Mouse (Mus musculus) right cerebral cortex, postnatal 10 days (tissue): ENCODE measurements around the gene Ank3.

Source experiments
- DNase-seq, 2 experiments: peaks; one replicate each; pipeline ENCODE4 v3.0.0; 2021; ENCODE audit warnings: low spot score in 2 of 2

The Ank3 gene

DNA sequence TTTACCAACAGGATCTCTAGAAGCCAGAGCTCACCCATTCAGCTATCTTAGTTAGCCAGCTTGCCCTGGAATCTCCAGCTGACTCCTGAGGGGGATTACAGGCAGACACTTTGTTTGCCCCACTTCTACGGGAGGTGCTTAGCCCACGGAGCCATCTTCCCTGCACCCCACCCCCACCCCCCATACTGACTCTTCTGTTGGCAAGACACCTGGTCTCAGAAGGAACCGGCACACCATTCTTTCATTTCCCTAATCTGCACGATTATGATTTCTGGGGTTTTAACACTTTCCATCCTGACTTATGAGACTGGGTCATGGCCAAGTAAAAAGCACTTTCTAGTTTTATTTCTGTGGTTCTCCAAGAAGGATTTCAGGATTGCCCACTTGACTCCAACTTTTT, 268.9 kb downstream of the Ank3 start:
- DNase-seq: no peak

DNA sequence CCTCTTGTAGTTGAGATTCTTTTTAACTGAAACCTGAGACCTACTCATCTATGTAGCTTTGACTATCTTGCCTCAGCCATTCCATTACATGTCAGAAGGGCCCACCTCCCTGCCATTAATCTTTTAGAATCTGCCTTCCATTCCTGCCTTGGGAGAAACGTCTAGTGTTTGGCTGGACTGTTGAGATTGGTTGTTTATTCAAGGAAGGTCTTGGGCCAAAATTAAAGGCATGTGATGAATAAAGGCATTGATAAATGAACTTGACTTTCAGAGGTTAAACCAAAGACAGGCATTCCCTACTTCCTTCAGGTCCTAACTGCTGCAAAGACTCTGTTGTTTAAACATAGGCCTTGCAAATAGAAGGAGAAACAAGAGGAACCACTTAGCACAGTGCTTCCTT, 271.9 kb downstream of the Ank3 start:
- no peak for DNase-seq

DNA sequence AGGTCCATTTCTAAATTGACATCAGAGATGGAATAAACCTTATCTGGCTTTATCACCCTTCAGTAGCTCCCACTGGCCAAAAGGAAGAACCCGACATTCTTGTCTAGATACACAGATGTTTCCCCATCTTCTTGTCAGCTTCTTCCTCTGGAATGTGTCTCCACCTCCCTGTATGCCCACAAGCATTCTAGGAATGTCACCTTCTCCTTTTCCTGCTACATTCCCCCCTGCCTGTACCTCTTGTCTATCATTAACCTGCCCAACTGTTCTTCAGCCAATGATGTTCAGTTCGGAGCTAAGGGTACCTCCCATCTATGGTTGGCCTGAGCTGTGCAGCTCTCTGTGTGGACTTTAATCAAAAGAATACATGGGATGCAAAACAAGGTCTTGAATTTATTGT, 272.4 kb downstream of the Ank3 start:
- DNase-seq: no peak

DNA sequence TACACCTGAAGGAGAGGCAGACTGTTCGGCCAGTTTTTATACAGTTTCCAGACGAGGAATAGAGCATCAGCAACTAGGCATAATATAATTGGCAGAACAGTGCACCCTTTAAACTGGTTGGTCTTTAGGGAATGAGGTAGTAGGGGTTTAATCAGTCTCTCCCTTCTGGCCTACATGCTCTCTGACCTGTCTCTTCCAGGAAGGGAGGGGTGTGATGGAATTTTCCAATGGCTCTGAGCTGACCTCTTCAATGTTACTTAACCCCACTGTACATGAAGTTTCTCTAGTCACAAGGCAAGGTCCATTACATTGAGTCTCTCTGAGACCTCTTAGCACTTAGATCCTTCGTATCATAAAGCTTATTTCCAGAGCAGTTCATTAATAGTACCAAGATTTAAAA, 272.9 kb downstream of the Ank3 start:
- DNase-seq: no peak

GRCm38 (mm10) chr10:69672545-69672944, 274.0 kb downstream of the Ank3 start:
- DNase-seq: no peak

- DNase-seq: peak in 1 of 2 experiments; percentile 43
These were observed 279.7 kb downstream of the Ank3 start for GRCm38 (mm10) chr10:69678230-69678629.

GRCm38 (mm10) chr10:69686336-69686735, 287.8 kb downstream of the Ank3 start:
- no peak for DNase-seq

- no peak for DNase-seq
These were observed 290.5 kb downstream of the Ank3 start for GRCm38 (mm10) chr10:69689096-69689495.

GRCm38 (mm10) chr10:69690131-69690960, 291.8 kb downstream of the Ank3 start:
- DNase-seq: peak; percentile 64 to 78

DNA sequence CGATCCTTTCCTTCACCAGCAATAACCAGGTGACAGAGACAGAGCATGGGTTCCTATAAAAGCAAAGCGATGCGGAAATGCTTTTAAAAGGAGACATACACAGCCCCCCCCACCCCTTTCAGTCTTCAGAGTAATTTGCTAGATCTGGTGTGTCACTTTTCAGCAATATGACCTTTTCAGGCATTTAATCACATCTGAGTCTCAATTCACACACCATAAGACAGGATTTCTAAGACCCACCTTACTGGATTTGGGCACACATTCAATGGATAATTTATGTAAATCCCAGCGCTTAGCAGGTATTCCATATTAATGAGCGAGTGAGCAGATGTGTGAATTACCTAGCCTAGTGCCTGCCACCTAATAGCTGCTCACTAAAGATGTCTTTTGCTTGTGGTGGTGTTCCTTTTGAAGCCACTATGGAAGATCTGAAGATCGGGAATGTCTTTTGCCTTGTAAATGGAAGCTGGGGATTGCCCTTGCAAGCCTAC, 292.4 kb downstream of the Ank3 start:
- no peak for DNase-seq

GRCm38 (mm10) chr10:69696019-69696418, 297.4 kb downstream of the Ank3 start:
- no peak for DNase-seq

GRCm38 (mm10) chr10:69698699-69699098, 300.1 kb downstream of the Ank3 start:
- no peak for DNase-seq

DNA sequence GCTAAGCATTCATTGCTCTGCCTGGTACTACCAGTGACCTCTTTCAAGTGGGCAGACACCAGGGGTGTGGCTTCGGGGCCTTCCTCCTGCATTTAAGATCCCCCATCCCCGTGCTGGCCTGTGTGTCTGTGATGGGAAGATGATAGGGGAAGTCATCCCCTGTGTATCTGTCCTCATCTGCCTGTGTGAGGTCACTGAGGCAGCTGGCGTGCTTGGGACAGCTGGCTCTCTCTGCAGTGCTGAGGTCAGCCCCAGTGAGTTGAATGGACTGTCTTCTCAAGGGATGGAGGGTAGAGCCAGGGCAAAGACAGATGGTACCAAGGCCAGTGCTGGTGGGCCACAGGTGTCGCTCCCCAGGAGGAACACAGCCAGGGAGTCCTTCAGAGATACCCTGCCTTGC, 302.7 kb downstream of the Ank3 start:
- DNase-seq: no peak

DNA sequence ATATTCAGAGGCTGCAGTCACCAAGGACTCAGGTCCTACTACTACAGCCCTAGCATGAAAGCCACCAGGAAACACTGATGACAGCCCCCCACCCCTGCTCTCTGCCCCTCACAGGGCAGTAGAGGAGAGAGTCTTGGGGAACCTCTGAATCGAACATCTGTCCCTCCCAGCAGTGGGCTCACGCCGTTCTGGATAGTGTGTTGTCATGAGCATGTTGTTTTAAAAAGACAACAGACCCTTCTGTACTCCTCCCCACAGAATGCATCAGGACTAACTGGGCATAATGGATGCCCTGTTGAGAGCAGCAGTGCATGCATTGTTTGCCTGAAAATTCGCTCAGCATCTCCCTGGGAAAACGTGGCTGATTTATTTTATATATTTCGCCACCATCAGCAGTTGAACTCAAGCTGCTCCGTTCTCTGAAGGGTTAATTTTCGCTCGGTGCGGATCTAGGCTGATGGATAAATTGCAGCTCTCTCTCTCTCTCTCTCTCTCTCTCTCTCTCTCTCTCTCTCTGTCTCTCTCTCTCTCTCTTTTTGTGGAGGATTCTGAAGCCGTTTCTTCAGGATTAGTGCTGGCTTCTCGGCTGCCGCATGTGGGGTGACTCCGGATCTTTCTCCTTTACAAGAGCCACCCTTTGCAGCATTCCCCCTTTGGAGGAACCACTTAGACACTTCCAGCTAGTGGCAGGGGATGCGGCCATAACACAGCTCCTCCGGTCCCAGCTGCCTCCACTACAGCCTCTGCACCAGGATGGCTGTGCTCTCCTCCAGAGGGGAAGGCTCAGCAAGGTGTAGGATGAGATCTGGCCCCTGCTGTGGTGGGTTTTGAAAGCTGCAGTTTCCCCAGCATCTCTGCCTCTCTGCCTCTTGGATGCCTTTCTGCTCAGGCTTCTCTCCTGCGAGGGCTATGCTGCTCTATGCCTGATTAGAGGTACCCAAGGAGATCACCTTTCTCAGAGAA, 307.5 kb downstream of the Ank3 start:
- DNase-seq: no peak

GRCm38 (mm10) chr10:69706851-69707788, 308.5 kb downstream of the Ank3 start:
- DNase-seq: no peak

- no peak for DNase-seq
These were observed 309.4 kb downstream of the Ank3 start for GRCm38 (mm10) chr10:69707844-69708550.

GRCm38 (mm10) chr10:69709631-69710030, 311.1 kb downstream of the Ank3 start:
- no peak for DNase-seq

GRCm38 (mm10) chr10:69710802-69711201, 312.2 kb downstream of the Ank3 start:
- peak; percentile 78 to 87 for DNase-seq

DNA sequence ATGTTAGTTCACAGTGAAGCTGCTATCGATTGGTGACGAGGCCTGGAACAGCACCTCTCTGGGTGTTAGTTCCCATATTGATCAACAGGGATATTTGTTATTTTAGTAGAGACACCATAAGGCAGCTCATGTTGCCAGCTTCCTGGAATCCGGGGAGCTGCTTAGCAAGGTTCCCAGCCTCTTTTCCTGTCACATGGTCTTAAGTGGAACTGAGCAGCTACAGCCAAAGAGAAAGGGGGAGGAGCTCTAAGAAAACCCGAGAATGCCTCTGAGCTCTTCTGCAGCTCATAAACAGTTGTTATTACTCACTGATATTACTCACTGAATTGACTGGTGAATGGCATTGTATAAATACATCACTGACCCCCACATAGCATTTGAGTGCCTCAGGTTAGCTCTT, 318.3 kb downstream of the Ank3 start:
- DNase-seq: no peak

GRCm38 (mm10) chr10:69719421-69719820, 320.8 kb downstream of the Ank3 start:
- no peak for DNase-seq
